Mouse (Mus musculus) midbrain, embryonic 14.5 days (tissue): ENCODE results near the gene Cep19. TPM values are rescaled to one million over a fixed set of nuclear protein-coding genes. Genes with fewer than 3 reads are reported as not detected.

ENCODE experiments used
- ATAC-seq: fragments of 200-750 bp; cut with Nextera tagmentation; 2 replicates; pipeline ENCODE4 v1.8.0; 2017; ENCODE audit warnings: moderate number of reproducible peaks, moderate library complexity; ENCODE audit not compliant: low FRiP score, low TSS enrichment
- DNase-seq: peaks from one replicate; pipeline ENCODE4 v3.0.0-alpha.2; 2015
- H3K27ac ChIP-seq: fragments of 300-500 bp; sonication (generic); replicated peaks from 2 replicates; pipeline ENCODE4 v1.5.1; 2014; ENCODE audit warnings: mild to moderate bottlenecking, low read depth, low read length, moderate library complexity
- H3K27me3 ChIP-seq: fragments of 300-500 bp; sonication (generic); 2 replicates; pipeline ENCODE4 v1.6.1; 2014; ENCODE audit warnings: low read length, control low read depth, mixed read lengths; ENCODE audit not compliant: control insufficient read depth, insufficient read depth
- H3K36me3 ChIP-seq: fragments of 300-500 bp; sonication (generic); 2 replicates; pipeline ENCODE4 v1.6.1; 2014; ENCODE audit warnings: low read length, control low read depth; ENCODE audit not compliant: control insufficient read depth, insufficient read depth
- H3K4me1 ChIP-seq: fragments of 300-500 bp; sonication (generic); 2 replicates; pipeline ENCODE4 v1.6.1; 2014; ENCODE audit warnings: mild to moderate bottlenecking, antibody characterized with exemption, low read length, control low read depth; ENCODE audit not compliant: control insufficient read depth, insufficient read depth
- H3K4me2 ChIP-seq: fragments of 300-500 bp; sonication (generic); 2 replicates; pipeline ENCODE4 v1.6.1; 2014; ENCODE audit warnings: mild to moderate bottlenecking, low read length, moderate library complexity
- H3K4me3 ChIP-seq: fragments of 300-500 bp; sonication (generic); replicated peaks from 2 replicates; pipeline ENCODE4 v1.5.1; 2014; ENCODE audit warnings: low read depth, low read length
- H3K9ac ChIP-seq: fragments of 300-500 bp; sonication (generic); replicated peaks from 2 replicates; pipeline ENCODE4 v1.6.1; 2014; ENCODE audit warnings: mild to moderate bottlenecking, low read length, moderate library complexity
- H3K9me3 ChIP-seq: fragments of 300-500 bp; sonication (generic); 2 replicates; pipeline ENCODE4 v1.6.1; 2016; ENCODE audit warnings: low read length, control low read depth, mixed read lengths; ENCODE audit not compliant: control insufficient read depth
- WGBS: fragments of 180-500 bp; shearing (Covaris S2); extraction: QIAGEN DNeasy Blood & Tissue Kit; methylation state at CpG from one replicate; pipeline ENCODE4 v1.1.7; 2014; 5-methylcytosine and 5-hydroxymethylcytosine counted together
- polyA plus RNA-seq: library from polyadenylated mRNA; unstranded; fragments of >200 nt; fragmentation: Nextera tagmentation; extraction: Ambion mirVana; gene quantifications from 2 replicates; pipeline ENCODE4 v1.2.1, GENCODE M21; 2014

The Cep19 gene
- polyA plus RNA-seq, 1 experiment from 2014 or later = 50.9 TPM

DNA sequence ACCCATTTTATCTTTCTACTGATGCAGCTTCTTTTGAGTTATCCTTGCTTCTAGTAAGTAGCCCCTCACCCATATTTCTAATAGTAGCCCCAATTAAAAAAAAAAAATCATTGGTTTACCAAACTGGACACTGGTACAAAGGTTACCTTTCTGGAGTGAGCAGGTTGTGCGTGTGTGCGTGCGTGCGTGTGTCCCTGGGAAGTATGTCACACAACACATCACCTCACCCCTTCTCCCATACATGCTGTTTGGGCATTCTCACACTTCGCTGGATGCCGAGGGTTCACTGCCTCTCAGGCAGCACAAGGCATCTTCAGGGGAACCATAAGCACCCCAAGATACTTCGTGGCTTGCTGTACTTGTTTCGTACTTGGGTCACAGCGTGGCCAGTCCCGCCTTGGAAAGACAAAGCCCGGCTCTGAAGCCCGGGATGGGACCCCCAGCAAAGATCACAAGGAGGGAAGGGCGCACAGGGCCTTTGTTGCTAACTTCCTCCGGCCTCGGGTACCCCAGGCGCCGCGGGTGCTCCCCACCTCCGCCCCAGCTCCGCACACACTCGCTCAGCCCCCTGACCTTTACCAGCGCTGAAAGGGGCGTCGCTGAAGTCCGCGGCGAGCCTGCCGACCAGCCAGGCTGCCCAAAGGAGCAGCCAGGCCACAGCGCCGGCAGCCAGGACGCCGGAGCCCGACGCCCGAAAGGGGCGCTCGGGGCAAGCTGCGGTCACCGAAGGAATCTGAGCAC lies 533 bp upstream of the Cep19 start:
- ATAC-seq (peak; percentile 80), DNase-seq (no peak)
- peaks cover 14% of the 10 kb centered on the region for H3K4me1 ChIP-seq
- H3K9ac ChIP-seq = peak overlapping the region; percentile 84
- H3K36me3 ChIP-seq = peaks cover 27% of the 10 kb centered on the region
- H3K4me3 ChIP-seq = peak overlapping the region; percentile 98
- H3K27ac ChIP-seq = peak overlapping the region; percentile 80
- under 1% methylated on average over 39 of the region's 39 CpGs for WGBS
- H3K9me3 ChIP-seq = no peaks in the 10 kb centered on the region
- H3K27me3 ChIP-seq = no peaks in the 10 kb centered on the region
- H3K4me2 ChIP-seq = peak overlapping the region; percentile 80

DNA sequence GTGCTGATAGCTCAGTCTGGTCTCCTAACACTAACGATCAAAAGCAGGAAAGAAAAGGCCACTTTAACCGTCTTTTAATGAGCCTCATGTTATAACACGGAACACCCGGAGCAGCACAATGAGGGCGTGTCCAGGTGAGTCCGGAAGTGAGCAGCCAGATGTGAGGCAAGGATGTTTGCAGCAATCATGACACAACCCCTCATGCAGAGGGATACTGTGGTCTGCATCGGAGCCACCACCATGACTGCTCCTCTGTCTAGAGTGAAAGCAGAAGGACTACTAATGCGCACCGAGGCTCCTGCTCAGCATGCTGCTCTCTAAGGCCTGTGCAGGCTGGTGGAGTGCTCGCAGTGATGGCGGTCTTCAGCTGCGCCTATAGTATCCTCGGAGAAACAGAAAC lies 2.7 kb downstream of the Cep19 start:
- Histone ChIP-seq H3K27ac (no peak overlapping the region), H3K4me2 (no peak overlapping the region), H3K9ac (no peak overlapping the region), H3K27me3 (no peaks in the 10 kb centered on the region), H3K9me3 (no peaks in the 10 kb centered on the region), H3K36me3 (peaks cover 39% of the 10 kb centered on the region), H3K4me1 (peaks cover 14% of the 10 kb centered on the region), H3K4me3 (no peak overlapping the region)
- ATAC-seq (no peak), DNase-seq (no peak)
- 93% methylated on average over 13 of the region's 13 CpGs for WGBS

DNA sequence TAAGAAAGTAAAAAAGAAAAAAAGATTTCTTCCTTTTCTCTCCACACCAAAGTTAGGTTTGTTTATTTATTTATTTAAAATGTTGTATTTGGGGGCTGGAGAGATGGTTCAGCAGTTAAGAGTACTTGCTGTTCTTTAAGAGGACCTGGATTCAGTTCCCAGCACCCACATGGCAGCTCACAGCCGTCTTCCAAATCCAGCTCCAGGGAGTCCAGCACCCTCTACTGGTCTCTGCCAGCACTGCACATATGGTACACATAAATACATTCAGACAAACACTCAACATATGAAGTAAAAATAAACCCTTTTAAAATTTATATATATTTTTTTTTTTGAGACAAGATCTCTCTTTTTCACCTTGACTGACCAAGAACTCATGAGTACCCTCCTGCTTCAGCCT lies 6.1 kb downstream of the Cep19 start:
- Histone ChIP-seq H3K9me3 (no peaks in the 10 kb centered on the region), H3K4me3 (no peak overlapping the region), H3K9ac (no peak overlapping the region), H3K4me1 (no peaks in the 10 kb centered on the region), H3K4me2 (no peak overlapping the region), H3K27me3 (no peaks in the 10 kb centered on the region), H3K27ac (no peak overlapping the region), H3K36me3 (peaks cover 58% of the 10 kb centered on the region)
- DNase-seq (no peak), ATAC-seq (no peak)
- 82% methylated on average over 1 of the region's 1 CpGs for WGBS

DNA sequence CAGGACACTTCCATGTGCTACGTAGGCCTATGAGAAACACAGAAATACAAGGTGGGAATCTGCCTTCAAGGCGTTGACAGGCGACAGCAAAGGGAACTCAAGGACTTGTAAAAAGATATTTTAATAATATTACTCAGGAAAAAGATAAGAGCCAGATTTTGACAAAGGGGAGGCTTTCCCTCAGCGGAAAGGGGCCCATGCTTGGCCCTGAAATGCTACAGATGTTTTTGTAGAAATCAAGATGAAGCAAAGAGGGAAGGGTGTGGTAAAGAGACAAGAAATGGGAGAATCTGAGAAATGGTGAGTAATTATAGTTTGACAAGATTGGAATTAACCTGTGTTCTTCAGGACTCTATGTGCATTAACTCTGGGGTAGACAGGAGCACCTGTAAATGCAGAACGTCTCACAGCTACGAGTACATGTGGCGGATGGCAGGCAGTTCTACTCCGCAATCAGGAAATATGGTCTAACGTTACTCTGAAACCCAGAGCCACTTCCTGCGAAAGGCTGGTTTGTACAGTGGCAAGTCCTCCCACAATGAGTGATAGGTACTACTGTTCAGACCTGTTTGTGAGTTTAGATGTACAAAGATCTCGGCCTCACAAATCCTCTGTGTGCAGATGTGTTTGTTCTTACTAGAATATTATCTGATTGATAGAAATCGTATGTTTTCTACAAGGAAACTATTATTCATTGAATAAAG lies 7.9 kb downstream of the Cep19 start:
- DNase-seq (no peak), ATAC-seq (no peak)
- Histone ChIP-seq H3K27me3 (no peaks in the 10 kb centered on the region), H3K36me3 (peaks cover 53% of the 10 kb centered on the region), H3K4me3 (no peak overlapping the region), H3K4me2 (no peak overlapping the region), H3K9me3 (no peaks in the 10 kb centered on the region), H3K4me1 (no peaks in the 10 kb centered on the region), H3K9ac (no peak overlapping the region), H3K27ac (no peak overlapping the region)
- WGBS = 93% methylated on average over 12 of the region's 12 CpGs

DNA sequence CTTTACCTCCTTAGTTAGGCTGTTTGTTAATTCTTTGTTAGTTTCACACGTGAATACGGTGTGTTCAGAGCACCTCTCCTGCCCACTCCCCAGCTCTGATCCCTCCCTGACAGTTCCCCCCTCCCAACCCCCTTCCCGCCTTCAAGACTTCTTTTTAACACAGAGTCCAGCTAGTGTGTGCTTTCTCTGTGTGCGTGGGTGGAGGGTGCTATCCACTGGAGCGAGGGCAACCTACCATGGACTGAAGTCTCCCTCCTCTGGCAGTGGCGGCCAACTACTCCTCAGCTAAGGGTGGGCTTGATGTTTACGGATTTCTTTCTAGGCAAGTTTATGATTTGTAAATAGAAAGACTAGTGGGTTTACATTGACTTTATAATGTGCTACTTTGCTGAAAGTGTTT lies 8.6 kb downstream of the Cep19 start:
- Histone ChIP-seq H3K4me1 (no peaks in the 10 kb centered on the region), H3K9me3 (no peaks in the 10 kb centered on the region), H3K36me3 (peaks cover 47% of the 10 kb centered on the region), H3K4me2 (no peak overlapping the region), H3K27me3 (no peaks in the 10 kb centered on the region), H3K4me3 (no peak overlapping the region), H3K27ac (no peak overlapping the region), H3K9ac (no peak overlapping the region)
- WGBS = 82% methylated on average over 7 of the region's 7 CpGs
- ATAC-seq = no peak
- no peak for DNase-seq

DNA sequence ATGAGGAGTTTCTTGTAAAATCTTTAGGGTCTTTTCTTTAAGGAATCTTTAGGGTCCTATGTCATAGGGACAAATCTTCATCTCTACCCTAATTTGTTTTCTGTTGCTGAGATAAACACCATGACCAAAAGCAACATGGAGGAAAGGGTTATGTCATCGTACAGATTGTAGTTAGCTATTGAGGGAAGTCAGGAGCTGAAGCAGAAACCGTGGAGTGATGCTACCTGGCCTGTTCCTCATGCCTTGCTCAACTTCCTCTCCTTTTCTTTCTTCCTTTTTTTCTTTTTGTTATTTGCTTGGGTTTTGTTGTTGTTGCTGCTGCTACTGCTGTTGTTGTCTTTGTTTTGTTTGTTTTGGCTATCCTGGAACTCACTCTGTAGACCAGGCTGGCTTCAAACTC lies 9.0 kb downstream of the Cep19 start:
- Histone ChIP-seq H3K27ac (no peak overlapping the region), H3K27me3 (no peaks in the 10 kb centered on the region), H3K4me3 (no peak overlapping the region), H3K36me3 (peaks cover 43% of the 10 kb centered on the region), H3K4me2 (no peak overlapping the region), H3K4me1 (no peaks in the 10 kb centered on the region), H3K9ac (no peak overlapping the region), H3K9me3 (no peaks in the 10 kb centered on the region)
- DNase-seq (no peak), ATAC-seq (no peak)
- WGBS = 87% methylated on average over 2 of the region's 2 CpGs

DNA sequence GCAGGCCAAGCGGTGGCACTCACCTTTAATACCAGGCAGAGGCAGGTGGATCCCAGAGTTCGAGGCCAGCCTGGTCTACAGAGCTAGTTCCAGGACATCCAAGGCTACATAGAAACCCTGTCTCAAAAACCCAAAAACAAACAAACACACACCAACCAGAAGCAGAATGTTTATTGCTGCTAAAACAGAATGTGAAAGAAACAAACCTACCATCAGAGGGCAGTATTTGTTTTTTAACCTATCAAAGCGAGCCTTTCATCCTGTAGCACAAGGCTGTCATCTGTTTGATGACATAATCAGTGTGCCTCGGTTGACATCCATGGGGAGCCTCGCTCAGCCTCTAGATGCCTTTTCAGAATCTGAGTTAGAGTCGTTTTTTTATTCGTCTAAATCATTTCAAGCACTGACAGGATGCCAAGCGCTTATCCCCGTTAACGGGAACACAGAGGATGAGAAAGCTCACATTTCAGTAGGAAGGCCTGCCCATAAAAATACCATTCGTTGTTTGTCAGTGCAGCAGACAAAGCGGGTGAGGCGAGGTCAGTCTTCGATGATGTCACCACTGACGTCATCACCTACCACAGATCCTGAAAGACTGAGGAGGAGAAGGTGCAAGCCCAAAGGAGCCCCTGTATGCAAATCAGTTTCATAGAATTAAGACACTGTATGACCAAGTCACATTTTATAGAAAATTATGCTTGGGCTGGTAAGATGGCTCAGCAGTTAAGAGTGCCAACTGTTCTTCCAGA lies 11.5 kb downstream of the Cep19 start:
- peaks cover 31% of the 10 kb centered on the region for H3K36me3 ChIP-seq
- H3K27ac ChIP-seq = no peak overlapping the region
- no peaks in the 10 kb centered on the region for H3K4me1 ChIP-seq
- no peak overlapping the region for H3K4me2 ChIP-seq
- H3K27me3 ChIP-seq = no peaks in the 10 kb centered on the region
- DNase-seq = peak; percentile 14
- H3K9ac ChIP-seq = no peak overlapping the region
- H3K4me3 ChIP-seq = no peak overlapping the region
- 74% methylated on average over 15 of the region's 15 CpGs for WGBS
- no peak for ATAC-seq
- no peaks in the 10 kb centered on the region for H3K9me3 ChIP-seq

DNA sequence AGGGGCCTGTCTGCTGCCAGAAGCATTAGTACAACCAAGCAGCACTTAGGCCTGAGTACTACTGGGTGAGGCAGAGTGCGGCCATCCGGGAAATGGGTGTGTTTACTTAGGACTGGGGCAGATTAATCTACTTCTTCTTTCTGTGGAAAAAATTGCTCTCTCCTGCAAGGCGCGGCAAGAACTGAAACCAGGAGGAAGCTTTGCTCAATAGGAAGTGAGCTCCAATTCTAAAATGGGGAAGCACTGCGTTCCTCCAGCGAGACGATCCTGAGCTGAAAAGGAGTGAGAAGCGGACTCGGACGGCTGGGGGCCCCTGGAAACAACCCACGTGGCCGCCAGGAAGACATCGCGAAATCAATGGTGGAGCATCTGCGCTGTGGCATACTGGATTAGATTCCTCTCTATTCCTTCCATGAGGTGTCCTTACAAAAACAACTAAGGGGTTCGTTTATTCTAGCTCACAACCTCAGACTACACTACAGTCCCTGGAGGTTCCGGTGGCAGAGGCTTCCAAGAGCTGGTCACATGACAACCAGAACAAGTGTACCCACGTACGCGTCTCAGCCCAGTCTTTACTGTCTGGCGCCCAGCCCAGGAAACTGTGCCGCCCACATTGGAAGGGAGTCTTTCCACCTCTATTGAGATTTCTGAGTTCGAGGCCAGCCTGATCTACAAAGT lies 14.1 kb downstream of the Cep19 start:
- no peaks in the 10 kb centered on the region for H3K4me1 ChIP-seq
- no peak overlapping the region for H3K27ac ChIP-seq
- H3K36me3 ChIP-seq = 0 out of 2 replicates have a peak, but pooled peaks cover 9% of the 10 kb centered on the region
- no peaks in the 10 kb centered on the region for H3K27me3 ChIP-seq
- no peak overlapping the region for H3K9ac ChIP-seq
- no peak overlapping the region for H3K4me3 ChIP-seq
- no peak overlapping the region for H3K4me2 ChIP-seq
- no peaks in the 10 kb centered on the region for H3K9me3 ChIP-seq
- DNase-seq (peak; percentile 10), ATAC-seq (no peak)
- 72% methylated on average over 23 of the region's 23 CpGs for WGBS
